ENCODE assay signal across 11 mouse cellular contexts in the genomic region with DNA sequence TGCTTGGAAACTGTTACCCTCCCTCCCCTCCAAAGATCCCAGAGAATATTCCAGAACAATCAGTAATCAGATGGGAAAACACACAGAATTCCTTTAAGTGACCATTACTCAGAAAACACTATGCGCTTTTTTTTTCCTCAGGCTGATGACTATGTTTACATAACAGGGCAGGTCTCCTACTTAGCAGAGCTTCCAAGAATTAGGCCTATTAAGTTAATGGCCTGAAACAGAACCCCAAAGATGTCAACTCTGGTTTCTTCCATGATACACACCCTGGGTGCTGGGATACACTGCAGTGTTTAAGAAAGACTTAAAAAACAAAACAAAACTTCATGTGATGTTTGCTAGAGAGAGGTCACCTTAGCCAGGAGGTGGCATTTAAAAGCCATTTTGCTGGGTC.
"Had no signal": no experiment of that assay in that cellular context is flagged by ENCODE, and none has a peak within 500 bp of the region (broad histone marks: within the 10 kb centered on the region; RNA-seq: fewer than 3 reads in every experiment).

No protein-coding gene starts in this region.

- ATAC-seq: intestine, embryonic 15.5 days; midbrain, embryonic 13.5 days had no signal

- DNase-seq: kidney, postnatal 14 days; lung, adult 18-20 months; right cerebral cortex, postnatal 14 days; thymus, adult 2 months; thymus, postnatal 25 days had no signal

- H3K36me3 ChIP-seq: intestine, embryonic 15.5 days; limb, embryonic 12.5 days; midbrain, embryonic 13.5 days; stomach, embryonic 15.5 days had no signal

- H3K9ac ChIP-seq: intestine, embryonic 15.5 days; limb, embryonic 12.5 days; liver, embryonic 14.5 days; midbrain, embryonic 13.5 days; stomach, embryonic 15.5 days had no signal

- H3K9me3 ChIP-seq: intestine, embryonic 15.5 days; limb, embryonic 12.5 days; midbrain, embryonic 13.5 days; stomach, embryonic 15.5 days had no signal

- H3K27ac ChIP-seq: intestine, embryonic 15.5 days; layer of hippocampus, adult 2 months; limb, embryonic 12.5 days; liver, embryonic 14.5 days; midbrain, embryonic 13.5 days; stomach, embryonic 15.5 days had no signal

- H3K4me2 ChIP-seq: intestine, embryonic 15.5 days; limb, embryonic 12.5 days; midbrain, embryonic 13.5 days; stomach, embryonic 15.5 days had no signal

- H3K4me1 ChIP-seq: intestine, embryonic 15.5 days; stomach, embryonic 15.5 days had no signal

- H3K27me3 ChIP-seq: intestine, embryonic 15.5 days; midbrain, embryonic 13.5 days; stomach, embryonic 15.5 days had no signal

- H3K4me3 ChIP-seq: intestine, embryonic 15.5 days; layer of hippocampus, adult 2 months; limb, embryonic 12.5 days; midbrain, embryonic 13.5 days; stomach, embryonic 15.5 days had no signal
